Mouse (Mus musculus): ENCODE measurements around the gene Psma3.

DNA sequence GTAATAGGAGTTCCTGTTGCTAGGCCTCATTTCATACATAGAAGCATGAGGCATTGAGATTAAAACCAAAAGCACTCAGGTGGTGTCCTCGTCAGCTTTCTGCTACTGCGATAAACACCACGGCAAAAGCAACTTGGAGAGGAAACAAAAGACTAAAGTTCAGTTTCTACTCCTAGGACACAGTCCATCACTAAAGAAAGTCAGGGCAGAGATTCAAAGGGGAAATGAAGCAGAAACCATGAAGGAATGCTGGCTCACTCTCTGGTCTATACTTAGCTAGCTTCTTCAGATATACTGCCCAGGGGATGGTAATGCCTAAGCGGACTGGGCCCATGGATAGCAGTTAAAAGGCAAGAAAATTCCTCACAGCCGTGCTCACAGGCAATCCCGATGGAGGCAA, 27.0 kb downstream of the Psma3 start:
- TF ChIP-seq CTCF (IDR thresholded peaks at IDR 0.05; ENCODE audit: low read depth, low read length) (no peak), POLR2A (IDR thresholded peaks at IDR 0.05; ENCODE audit: insufficient read depth, low read length) (no peak)

Data from ES-Bruce4 (cell line).